9 mouse cellular contexts compared by ENCODE assay signal in the genomic region with DNA sequence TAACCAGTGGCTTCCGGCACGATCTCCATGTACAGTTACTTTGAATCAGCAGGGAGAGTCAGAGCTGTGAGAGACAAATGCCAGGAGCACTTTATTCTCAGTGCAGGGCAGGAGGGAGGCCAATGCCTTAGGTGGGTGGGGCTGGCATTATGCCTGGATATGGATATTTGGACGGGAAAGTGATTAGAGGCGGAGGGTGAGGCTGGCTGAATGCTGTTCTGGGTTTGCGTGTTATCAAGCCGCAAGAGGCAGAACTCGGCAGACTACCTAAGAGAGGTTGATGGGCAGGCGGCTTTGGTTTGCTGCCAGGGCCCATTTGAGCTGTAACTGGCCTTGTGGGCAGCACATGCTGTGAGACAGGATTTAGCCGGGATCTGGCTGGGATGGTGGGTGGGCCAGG.
A peak's percentile ranks its signal among the peaks of the same experiment; 100 is the strongest.
DNase-seq lines count a peak whose midpoint lies in the region; ATAC-seq and TF ChIP-seq lines count a peak whose summit lies in the region.
"Had no signal": no experiment of that assay in that cellular context is flagged by ENCODE, and none has a peak within 500 bp of the region (broad histone marks: within the 10 kb centered on the region; RNA-seq: fewer than 3 reads in every experiment).

No protein-coding gene starts in this region.

- TF ChIP-seq EP300 in heart, postnatal 0 days (IDR thresholded peaks at IDR 0.05; ENCODE audit: low read depth), result peak; percentile 99

- no peaks in the 10 kb centered on the region for H3K9me3 ChIP-seq in forebrain, embryonic 15.5 days
- no peaks in the 10 kb centered on the region for H3K9me3 ChIP-seq in heart, postnatal 0 days (replicated peaks; ENCODE audit: control insufficient read depth, low read length)
- no peaks in the 10 kb centered on the region for H3K9me3 ChIP-seq in stomach, embryonic 14.5 days (ENCODE audit: control insufficient read depth, low read depth, low read length)
- H3K9me3 ChIP-seq: G1E had no signal

- H3K27ac ChIP-seq in forebrain, embryonic 15.5 days (replicated peaks), result peak overlapping the region; percentile 55
- H3K27ac ChIP-seq in heart, postnatal 0 days (ENCODE audit: low read depth), result peak overlapping the region; percentile 97
- peak overlapping the region; percentile 78 for H3K27ac ChIP-seq in layer of hippocampus, adult 2 months
- peak overlapping the region; percentile 45; the same call in 1 of the 2 replicates for H3K27ac ChIP-seq in stomach, embryonic 14.5 days (ENCODE audit: low read length)

- no peak for TF ChIP-seq CTCF in heart, postnatal 0 days (IDR thresholded peaks at IDR 0.05; ENCODE audit: low read depth)
- no peak for TF ChIP-seq CTCF in layer of hippocampus, adult 2 months (conservative IDR thresholded peaks at IDR 0.05)

- peak; percentile 71 for ATAC-seq in forebrain, embryonic 15.5 days (replicated peaks)
- ATAC-seq in heart, postnatal 0 days (ENCODE audit: insufficient read depth, low read depth), result peak; percentile 90
- ATAC-seq in stomach, embryonic 14.5 days (ENCODE audit: insufficient number of reproducible peaks, insufficient read depth, low FRiP score, low read depth), result peak; percentile 76

- no peaks in the 10 kb centered on the region for H3K27me3 ChIP-seq in forebrain, embryonic 15.5 days
- H3K27me3 ChIP-seq in heart, postnatal 0 days (ENCODE audit: control insufficient read depth, insufficient read depth, low read length), result no peaks in the 10 kb centered on the region
- no peaks in the 10 kb centered on the region for H3K27me3 ChIP-seq in stomach, embryonic 14.5 days (ENCODE audit: control insufficient read depth, insufficient read depth, low read length)

- H3K4me1 ChIP-seq in forebrain, embryonic 15.5 days, result peaks cover 47% of the 10 kb centered on the region
- peaks cover 51% of the 10 kb centered on the region for H3K4me1 ChIP-seq in heart, postnatal 0 days (ENCODE audit: control insufficient read depth, insufficient read depth)
- peaks cover 13% of the 10 kb centered on the region for H3K4me1 ChIP-seq in stomach, embryonic 14.5 days (ENCODE audit: control insufficient read depth, insufficient read depth, low read length)

- no peak overlapping the region for H3K4me3 ChIP-seq in forebrain, embryonic 15.5 days
- H3K4me3 ChIP-seq in heart, postnatal 0 days (ENCODE audit: low read depth, low read length), result no peak overlapping the region
- H3K4me3 ChIP-seq in layer of hippocampus, adult 2 months, result no peak overlapping the region; the same call in 1 of the 2 replicates
- H3K4me3 ChIP-seq in stomach, embryonic 14.5 days (ENCODE audit: low read depth, low read length), result no peak overlapping the region

- no peaks in the 10 kb centered on the region for H3K36me3 ChIP-seq in forebrain, embryonic 15.5 days
- no peaks in the 10 kb centered on the region for H3K36me3 ChIP-seq in heart, postnatal 0 days (replicated peaks; ENCODE audit: control insufficient read depth, insufficient read depth, low read length)
- no peaks in the 10 kb centered on the region for H3K36me3 ChIP-seq in stomach, embryonic 14.5 days (ENCODE audit: control insufficient read depth, insufficient read depth, low read length)
- H3K36me3 ChIP-seq: G1E had no signal

- WGBS in forebrain, embryonic 15.5 days, result 10% methylated on average over 9 of the region's 9 CpGs
- WGBS in heart, postnatal 0 days, result 11% methylated on average over 9 of the region's 9 CpGs
- WGBS in stomach, embryonic 14.5 days, result 39% methylated on average over 9 of the region's 9 CpGs

- H3K4me2 ChIP-seq in forebrain, embryonic 15.5 days (replicated peaks), result 0 out of 2 replicates have a peak overlapping the region, but pooled peaks have one; percentile 8
- H3K4me2 ChIP-seq in heart, postnatal 0 days (ENCODE audit: low read depth, low read length), result peak overlapping the region; percentile 32; the same call in 1 of the 2 replicates
- no peak overlapping the region for H3K4me2 ChIP-seq in stomach, embryonic 14.5 days (replicated peaks; ENCODE audit: low read depth, low read length)

- DNase-seq in retina, postnatal 1 day, result peak; percentile 36
- DNase-seq in retina, embryonic 14.5 days (ENCODE audit: low spot score), result no peak
- peak; percentile 95 for DNase-seq in heart, postnatal 0 days (ENCODE audit: low spot score)
- DNase-seq in layer of hippocampus, adult 2 months (ENCODE audit: low spot score in 2 of 2), result peak; percentile 50 to 72
- DNase-seq in lung, postnatal 36 days, result peak; percentile 84
- no peak for DNase-seq in natural killer cell, adult 2 months (ENCODE audit: low spot score in 2 of 2)

- H3K9ac ChIP-seq in forebrain, embryonic 15.5 days (replicated peaks), result 0 out of 2 replicates have a peak overlapping the region, but pooled peaks have one; percentile 2
- peak overlapping the region; percentile 48; the same call in 1 of the 2 replicates for H3K9ac ChIP-seq in heart, postnatal 0 days (replicated peaks; ENCODE audit: low read depth, low read length)
- H3K9ac ChIP-seq in stomach, embryonic 14.5 days (replicated peaks; ENCODE audit: low read depth, low read length), result no peak overlapping the region; the same call in 1 of the 2 replicates

Comparison
In these comparisons a context has a peak if more than half of its experiments do, and no peak if none do; other contexts are left out.
1. DNase-seq: peak in retina, postnatal 1 day (single experiment), heart, postnatal 0 days (single experiment), layer of hippocampus, adult 2 months (2 of 2) and lung, postnatal 36 days (single experiment); none in retina, embryonic 14.5 days (single experiment) and natural killer cell, adult 2 months (0 of 2).
2. H3K27ac ChIP-seq: peak in every context shown above with its lines; median percentile 97 in heart, postnatal 0 days; 78 in layer of hippocampus, adult 2 months; 55 in forebrain, embryonic 15.5 days; 45 in stomach, embryonic 14.5 days.
3. Peak in every context shown above with its lines, with median percentiles within 50 percentile points of each other: ATAC-seq.